Mouse (Mus musculus): ENCODE measurements at regions not wholly inside any gene's neighbourhood (a gene's known extent, or its start where the extent isn't known, plus 50 kb on each side); places are given as distances from the start of the nearest gene placed in this dataset.

- TF ChIP-seq GATA1 (IDR thresholded peaks at IDR 0.05; ENCODE audit: borderline replicate concordance, low read length) (no peak), FLI1 (IDR thresholded peaks at IDR 0.05; ENCODE audit: low read length) (no peak)
Observed at GRCm38 (mm10) chr13:3708896-3709631, 75.2 kb downstream of the Asb13 start.
